Mouse (Mus musculus) kidney, embryonic 15.5 days (tissue): ENCODE measurements around the gene Srl. TPM values are rescaled to one million over a fixed set of nuclear protein-coding genes. Genes with fewer than 3 reads are reported as not detected.

Source experiments
- ATAC-seq: fragments of 200-750 bp; cut with Nextera tagmentation; replicated peaks from 2 replicates; pipeline ENCODE4 v1.8.0; 2017; ENCODE audit warnings: moderate TSS enrichment; ENCODE audit not compliant: low FRiP score
- H3K27ac ChIP-seq: fragments of 300-500 bp; sonication (generic); 2 replicates; pipeline ENCODE4 v1.5.1; 2015; ENCODE audit warnings: mild to moderate bottlenecking, inconsistent platforms
- H3K27me3 ChIP-seq: fragments of 300-500 bp; sonication (generic); 2 replicates; pipeline ENCODE4 v1.6.1; 2015; ENCODE audit warnings: inconsistent platforms
- H3K36me3 ChIP-seq: fragments of 300-500 bp; sonication (generic); 2 replicates; pipeline ENCODE4 v1.6.1; 2015; ENCODE audit warnings: inconsistent platforms
- H3K4me1 ChIP-seq: fragments of 300-500 bp; sonication (generic); 2 replicates; pipeline ENCODE4 v1.6.1; 2015; ENCODE audit warnings: inconsistent platforms
- H3K4me2 ChIP-seq: fragments of 300-500 bp; sonication (generic); 2 replicates; pipeline ENCODE4 v1.6.1; 2015; ENCODE audit warnings: moderate library complexity, mild to moderate bottlenecking, inconsistent platforms
- H3K4me3 ChIP-seq: fragments of 300-500 bp; sonication (generic); replicated peaks from 2 replicates; pipeline ENCODE4 v1.5.1; 2015; ENCODE audit warnings: mild to moderate bottlenecking, inconsistent platforms
- H3K9ac ChIP-seq: fragments of 300-500 bp; sonication (generic); 2 replicates; pipeline ENCODE4 v1.6.1; 2015; ENCODE audit warnings: mild to moderate bottlenecking, inconsistent platforms
- H3K9me3 ChIP-seq: fragments of 300-500 bp; sonication (generic); replicated peaks from 2 replicates; pipeline ENCODE4 v1.6.1; 2016; ENCODE audit warnings: inconsistent platforms
- WGBS: fragments of 180-500 bp; shearing (Covaris S2); methylation state at CpG from one replicate; pipeline ENCODE4 v1.1.7; 2015; ENCODE audit warnings: mixed read lengths; 5-methylcytosine and 5-hydroxymethylcytosine counted together
- polyA plus RNA-seq: library from polyadenylated mRNA; unstranded; fragments of >200 nt; fragmentation: Nextera tagmentation; extraction: Ambion mirVana; gene quantifications from 2 replicates; pipeline ENCODE4 v1.2.1, GENCODE M21; 2015

The Srl gene
- polyA plus RNA-seq, 1 experiment from 2014 or later, result 19.2 TPM

DNA sequence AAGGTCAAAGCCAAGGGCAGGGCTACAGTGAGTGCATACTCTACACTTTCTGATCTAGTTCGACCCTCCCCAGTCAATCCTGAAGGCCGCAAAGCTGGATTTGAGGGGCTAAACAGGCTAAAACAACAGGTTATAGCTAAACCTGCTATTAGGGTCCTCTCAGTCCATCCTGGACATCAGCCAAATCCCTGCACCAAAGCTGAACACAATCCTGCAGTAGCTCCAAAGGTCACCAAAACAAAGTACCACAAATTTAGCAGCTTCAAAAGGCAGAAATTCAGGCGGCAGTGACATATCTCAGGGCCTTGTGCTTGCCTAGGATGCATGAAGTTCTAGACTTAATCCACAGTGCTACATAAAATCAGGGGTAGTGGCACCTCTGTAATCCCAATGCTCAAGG is 35.4 kb downstream of the Srl start:
- Histone ChIP-seq H3K36me3 (no peaks in the 10 kb centered on the region), H3K27ac (no peak overlapping the region), H3K4me2 (no peak overlapping the region), H3K4me1 (no peaks in the 10 kb centered on the region), H3K4me3 (no peak overlapping the region), H3K27me3 (no peaks in the 10 kb centered on the region), H3K9ac (no peak overlapping the region), H3K9me3 (no peaks in the 10 kb centered on the region)
- 74% methylated on average over 3 of the region's 3 CpGs for WGBS
- no peak for ATAC-seq

DNA sequence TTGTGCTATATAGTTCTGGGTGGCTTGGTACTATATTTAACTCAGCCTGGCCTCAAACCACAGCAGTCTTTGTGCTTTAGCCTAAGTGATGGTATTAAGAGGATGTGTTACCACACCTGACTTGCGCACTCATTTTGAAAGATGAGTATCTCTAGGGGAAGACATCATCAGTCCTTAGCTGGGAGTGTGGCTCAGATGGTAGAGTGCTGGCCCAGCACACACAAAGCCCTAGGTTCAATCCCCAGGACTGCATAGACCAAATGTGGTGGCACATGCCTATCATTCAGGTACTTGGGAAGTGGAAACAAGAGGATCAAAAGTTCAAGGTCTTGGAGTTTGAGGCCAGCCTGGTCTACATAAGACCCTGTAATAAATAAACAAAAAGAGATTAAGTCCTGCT is 38.1 kb downstream of the Srl start:
- 93% methylated on average over 1 of the region's 1 CpGs for WGBS
- Histone ChIP-seq H3K9ac (no peak overlapping the region), H3K27ac (no peak overlapping the region), H3K9me3 (no peaks in the 10 kb centered on the region), H3K27me3 (no peaks in the 10 kb centered on the region), H3K4me1 (no peaks in the 10 kb centered on the region; the same call in 1 of the 2 replicates), H3K36me3 (no peaks in the 10 kb centered on the region), H3K4me3 (no peak overlapping the region), H3K4me2 (no peak overlapping the region)
- ATAC-seq, result no peak

DNA sequence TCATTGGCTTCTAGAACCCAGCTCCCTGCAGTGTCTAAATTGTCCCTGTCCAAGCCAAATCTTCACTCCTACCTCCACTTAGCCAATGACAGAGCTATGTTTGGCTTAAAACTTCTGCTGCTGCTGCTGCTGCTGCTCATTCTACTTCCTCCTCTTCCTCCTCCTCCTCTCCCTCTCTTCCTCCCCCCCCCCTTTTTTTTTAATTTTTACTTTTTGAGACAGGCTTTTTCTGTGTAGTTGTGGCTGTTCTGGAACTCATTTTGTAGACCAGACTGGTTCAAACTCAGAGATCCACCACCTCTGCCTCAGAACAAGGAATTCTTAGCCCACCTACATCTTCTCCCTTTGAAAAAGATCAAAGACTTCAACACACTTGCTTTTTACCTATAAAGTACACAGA is 39.0 kb downstream of the Srl start:
- no peak for ATAC-seq
- H3K36me3 ChIP-seq, result no peaks in the 10 kb centered on the region
- H3K4me2 ChIP-seq, result no peak overlapping the region
- no peak overlapping the region for H3K9ac ChIP-seq
- H3K4me3 ChIP-seq, result no peak overlapping the region
- peaks cover 9% of the 10 kb centered on the region for H3K4me1 ChIP-seq
- no peak overlapping the region for H3K27ac ChIP-seq
- H3K9me3 ChIP-seq, result no peaks in the 10 kb centered on the region
- no peaks in the 10 kb centered on the region for H3K27me3 ChIP-seq

DNA sequence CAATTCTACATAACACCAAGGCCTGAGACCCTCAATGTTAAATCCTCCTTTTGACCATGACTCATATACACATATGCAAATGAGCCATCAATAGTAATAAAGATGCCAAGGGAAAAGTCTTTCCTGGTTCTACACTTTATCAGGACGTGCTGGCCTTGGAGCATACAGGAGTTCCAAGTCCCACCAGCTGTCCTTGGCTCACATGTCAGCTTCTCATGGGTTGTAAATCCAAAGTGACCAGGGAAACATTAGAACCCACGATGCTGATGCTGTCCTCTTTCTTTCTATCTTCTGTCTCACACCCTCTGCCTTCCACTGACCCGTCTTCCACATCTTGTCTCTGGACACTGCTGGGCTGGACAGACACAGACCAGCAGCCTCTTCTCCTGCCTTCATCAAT is 39.9 kb downstream of the Srl start:
- ATAC-seq, result no peak
- H3K4me1 ChIP-seq, result peaks cover 13% of the 10 kb centered on the region
- H3K36me3 ChIP-seq, result no peaks in the 10 kb centered on the region
- H3K9ac ChIP-seq, result no peak overlapping the region
- H3K9me3 ChIP-seq, result no peaks in the 10 kb centered on the region
- no peak overlapping the region for H3K4me2 ChIP-seq
- WGBS, result 51% methylated on average over 3 of the region's 3 CpGs
- H3K4me3 ChIP-seq, result no peak overlapping the region
- no peak overlapping the region for H3K27ac ChIP-seq
- H3K27me3 ChIP-seq, result no peaks in the 10 kb centered on the region

DNA sequence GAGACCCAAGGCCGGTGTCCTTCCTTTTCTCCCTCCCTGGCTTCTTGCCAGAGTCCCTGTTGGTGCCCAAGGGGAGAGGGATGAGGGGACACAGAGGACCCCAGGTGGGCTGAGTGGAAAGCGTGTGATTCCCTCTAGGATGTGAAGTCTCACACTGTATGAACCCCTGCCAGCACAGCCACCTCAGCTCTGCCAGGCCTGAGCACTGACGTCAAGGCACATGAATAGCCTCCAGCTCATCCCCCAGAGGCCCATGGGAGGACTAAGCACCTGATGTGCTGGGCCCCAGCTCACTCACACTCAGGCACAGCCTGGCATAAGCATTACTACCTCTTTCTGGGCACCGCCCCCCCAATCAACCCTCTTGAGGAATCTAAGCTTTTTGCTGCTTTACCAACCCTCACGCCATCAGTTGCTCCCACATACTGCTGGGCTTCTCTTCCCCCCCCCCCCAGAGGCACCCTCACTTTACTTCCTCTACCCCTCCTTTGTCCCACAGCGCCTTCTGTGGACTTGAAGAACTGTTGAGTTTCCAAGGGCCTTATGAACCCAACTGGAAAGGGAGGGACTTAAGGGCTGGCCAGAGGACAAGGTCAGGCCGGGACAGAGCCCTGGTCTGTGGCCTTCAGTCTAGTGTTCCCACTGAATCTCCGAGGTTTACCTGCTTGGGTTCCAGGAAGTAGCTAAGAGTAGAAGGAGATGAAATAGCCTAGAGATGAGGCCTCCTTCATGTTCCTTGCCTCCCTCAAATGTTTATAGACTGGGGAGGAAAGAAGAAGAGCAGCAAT is 40.8 kb downstream of the Srl start:
- no peak overlapping the region for H3K4me2 ChIP-seq
- WGBS, result 82% methylated on average over 8 of the region's 8 CpGs
- no peak for ATAC-seq
- H3K27ac ChIP-seq, result no peak overlapping the region
- no peaks in the 10 kb centered on the region for H3K27me3 ChIP-seq
- H3K9me3 ChIP-seq, result no peaks in the 10 kb centered on the region
- peaks cover 13% of the 10 kb centered on the region for H3K4me1 ChIP-seq
- H3K4me3 ChIP-seq, result no peak overlapping the region
- H3K36me3 ChIP-seq, result no peaks in the 10 kb centered on the region
- no peak overlapping the region for H3K9ac ChIP-seq

DNA sequence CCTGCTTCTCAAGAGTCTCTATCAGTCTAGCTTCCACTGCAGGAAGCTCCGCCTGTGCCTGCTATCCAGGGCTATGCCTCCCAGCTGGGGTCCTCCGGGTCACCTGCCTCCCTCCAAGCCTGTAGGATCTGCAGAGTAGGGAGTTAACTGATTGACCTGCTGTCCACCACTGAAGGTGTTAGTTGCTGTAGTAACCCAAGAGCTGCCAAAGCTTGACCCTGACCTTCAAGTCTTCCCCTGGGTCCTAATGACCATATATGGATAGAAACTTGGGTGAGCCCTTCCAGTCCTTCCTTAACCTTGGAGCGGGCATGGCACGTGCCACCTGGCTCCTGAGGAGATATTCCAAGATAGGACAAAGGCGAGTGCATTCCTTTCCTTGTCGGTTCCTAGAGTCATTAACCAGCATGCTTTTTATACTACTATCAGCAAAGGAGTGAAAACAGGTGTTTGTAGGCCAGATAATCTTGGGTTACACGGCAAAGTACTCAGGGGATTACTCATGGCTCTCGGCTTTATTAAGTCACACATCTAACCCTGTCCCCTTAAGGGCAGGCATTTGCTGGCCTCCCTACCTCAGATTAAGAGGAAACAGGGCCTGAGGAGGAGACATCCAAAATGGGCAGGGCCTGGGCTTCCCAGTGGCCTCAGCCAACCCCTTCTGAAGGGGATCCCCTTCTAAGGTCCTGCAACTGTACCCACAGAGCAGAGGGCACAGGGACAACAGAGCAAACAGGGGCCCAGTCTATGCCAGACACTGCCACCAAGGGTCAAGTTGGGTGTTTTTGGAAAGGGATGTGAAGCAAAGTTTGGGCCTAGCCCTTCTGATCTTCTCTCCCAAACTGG is 43.6 kb downstream of the Srl start:
- Histone ChIP-seq H3K36me3 (no peaks in the 10 kb centered on the region), H3K4me3 (no peak overlapping the region), H3K4me1 (peaks cover 22% of the 10 kb centered on the region), H3K27ac (peak overlapping the region; percentile 58; the same call in 1 of the 2 replicates), H3K4me2 (no peak overlapping the region), H3K9ac (no peak overlapping the region), H3K27me3 (no peaks in the 10 kb centered on the region), H3K9me3 (no peaks in the 10 kb centered on the region)
- WGBS, result 41% methylated on average over 8 of the region's 8 CpGs
- peak; percentile 57 for ATAC-seq

DNA sequence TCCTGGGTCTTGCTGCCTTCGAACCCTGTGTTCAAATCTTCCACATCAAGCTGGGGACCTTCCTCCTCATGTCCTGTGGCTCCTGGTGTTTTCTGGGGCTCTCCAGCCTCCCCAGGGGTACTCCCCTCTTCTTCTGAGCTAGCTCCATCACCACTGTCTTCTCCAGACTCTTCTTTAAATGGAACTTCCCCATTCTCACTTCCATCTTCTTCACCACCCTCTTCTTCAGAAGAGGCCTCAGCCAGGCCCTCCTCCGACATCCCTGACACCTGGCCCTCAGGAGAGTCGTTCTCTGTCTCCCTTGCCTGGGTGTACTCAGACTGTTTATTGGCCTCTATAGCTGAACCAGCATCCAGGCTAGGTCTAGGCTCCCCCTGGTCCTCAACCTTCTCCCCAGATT is 45.1 kb downstream of the Srl start:
- 91% methylated on average over 3 of the region's 3 CpGs for WGBS

DNA sequence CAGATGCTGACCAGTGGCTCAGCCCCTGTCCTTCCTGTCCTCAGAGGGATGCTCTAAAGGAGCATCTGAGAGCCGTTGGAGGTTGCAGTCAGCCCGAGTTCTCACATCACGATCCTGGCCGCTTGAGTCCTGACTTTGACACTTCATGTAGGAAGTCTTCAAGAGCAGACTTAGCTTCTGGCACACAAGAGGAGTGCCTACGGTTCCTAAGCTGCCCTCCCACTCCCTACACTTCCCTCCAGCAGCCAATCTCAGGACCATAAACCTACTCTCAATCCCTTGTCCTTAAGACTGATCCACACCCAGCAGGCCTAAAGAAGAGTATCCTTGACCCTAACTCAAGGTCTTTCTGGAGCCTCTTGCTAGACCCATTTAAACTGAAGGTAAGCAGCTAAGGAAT is 45.8 kb downstream of the Srl start:
- Histone ChIP-seq H3K36me3 (no peaks in the 10 kb centered on the region), H3K4me2 (no peak overlapping the region), H3K9ac (no peak overlapping the region), H3K4me3 (no peak overlapping the region), H3K27me3 (no peaks in the 10 kb centered on the region), H3K9me3 (no peaks in the 10 kb centered on the region), H3K4me1 (peaks cover 24% of the 10 kb centered on the region), H3K27ac (no peak overlapping the region)
- no peak for ATAC-seq
- 81% methylated on average over 5 of the region's 5 CpGs for WGBS

More for the DNA sequence above, 45.1 kb downstream of the Srl start:
- H3K9ac ChIP-seq, result no peak overlapping the region
- H3K4me3 ChIP-seq, result no peak overlapping the region
- H3K4me1 ChIP-seq, result peaks cover 24% of the 10 kb centered on the region
- no peak overlapping the region for H3K27ac ChIP-seq
- no peaks in the 10 kb centered on the region for H3K27me3 ChIP-seq
- ATAC-seq, result no peak
- H3K36me3 ChIP-seq, result no peaks in the 10 kb centered on the region
- no peak overlapping the region for H3K4me2 ChIP-seq
- no peaks in the 10 kb centered on the region for H3K9me3 ChIP-seq

DNA sequence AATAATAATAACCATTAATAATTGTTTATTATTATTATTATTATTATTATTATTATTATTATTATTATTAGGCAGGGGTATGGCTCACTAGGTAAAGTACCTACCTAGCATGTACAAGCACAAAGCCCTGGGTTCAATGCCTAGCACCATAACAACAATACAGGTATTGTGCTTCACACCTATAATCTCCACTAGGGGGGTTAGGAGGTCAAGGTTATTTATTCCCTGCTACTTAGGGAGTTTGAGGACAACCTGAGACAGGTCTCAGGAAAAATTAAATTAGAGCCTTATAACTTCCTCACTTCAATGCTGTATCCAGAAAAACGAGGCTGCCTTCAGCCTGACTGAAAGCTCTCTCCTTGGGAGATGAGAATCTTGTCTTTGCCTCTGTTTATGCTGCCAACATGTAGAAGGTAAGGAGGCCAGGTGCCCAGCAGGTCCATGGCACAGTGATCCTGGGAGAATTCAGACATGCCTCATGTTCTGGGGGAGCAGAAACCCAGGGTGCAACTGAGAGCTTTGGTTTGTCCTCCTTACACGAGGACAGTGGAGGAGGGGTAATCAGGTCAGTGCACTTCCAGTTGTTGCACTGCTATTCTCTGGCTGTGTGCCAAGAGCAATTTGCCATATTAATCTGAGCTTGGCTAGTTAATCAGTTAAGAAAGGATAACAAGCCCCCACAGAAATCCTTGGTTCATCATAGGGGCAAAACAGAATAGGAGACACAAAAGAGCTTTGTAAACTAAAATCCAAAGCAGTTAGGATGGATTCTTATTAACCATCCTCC is 48.6 kb downstream of the Srl start:
- ATAC-seq, result peak; percentile 5; the same call in 1 of the 2 replicates
- WGBS, result 36% methylated on average over 2 of the region's 2 CpGs

DNA sequence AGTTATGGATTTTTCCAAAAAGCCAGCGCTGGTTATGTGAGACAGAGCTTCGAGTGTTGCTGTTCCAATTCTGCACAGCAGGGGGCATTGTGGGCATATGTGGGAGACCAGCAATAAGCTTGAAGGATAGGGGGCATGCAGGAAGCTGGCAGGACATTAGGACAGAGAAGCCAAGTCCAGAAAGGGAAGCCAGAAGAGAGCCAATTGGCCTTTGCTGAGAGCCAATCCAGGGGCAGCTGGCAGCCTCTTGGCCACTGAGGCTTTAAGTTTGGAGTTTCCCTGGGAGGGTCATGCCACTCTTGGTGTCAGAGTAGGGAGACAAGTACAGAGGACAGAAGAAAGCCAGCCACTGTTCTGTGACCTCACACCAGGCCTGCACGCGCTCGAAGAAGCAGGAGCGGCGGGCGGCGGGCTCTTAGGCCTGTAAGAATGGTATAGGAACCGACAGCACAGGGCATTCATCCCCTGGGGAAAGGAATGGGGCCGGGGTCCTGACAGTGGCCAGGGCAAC is 52.4 kb downstream of the Srl start:
- Histone ChIP-seq H3K36me3 (peaks cover 28% of the 10 kb centered on the region), H3K4me1 (peaks cover 15% of the 10 kb centered on the region), H3K4me3 (no peak overlapping the region), H3K27me3 (no peaks in the 10 kb centered on the region), H3K4me2 (no peak overlapping the region), H3K27ac (peak overlapping the region; percentile 78; the same call in 1 of the 2 replicates), H3K9ac (0 out of 2 replicates have a peak overlapping the region, but pooled peaks have one; percentile 31), H3K9me3 (no peaks in the 10 kb centered on the region)
- 61% methylated on average over 11 of the region's 11 CpGs for WGBS
- peak; percentile 87 for ATAC-seq

More for the DNA sequence above, 48.6 kb downstream of the Srl start:
- no peaks in the 10 kb centered on the region for H3K9me3 ChIP-seq
- H3K4me2 ChIP-seq, result no peak overlapping the region
- H3K9ac ChIP-seq, result no peak overlapping the region
- H3K27me3 ChIP-seq, result no peaks in the 10 kb centered on the region
- no peak overlapping the region for H3K4me3 ChIP-seq
- H3K36me3 ChIP-seq, result 0 out of 2 replicates have a peak, but pooled peaks cover 4% of the 10 kb centered on the region
- H3K27ac ChIP-seq, result peak overlapping the region; percentile 82
- peaks cover 24% of the 10 kb centered on the region for H3K4me1 ChIP-seq

DNA sequence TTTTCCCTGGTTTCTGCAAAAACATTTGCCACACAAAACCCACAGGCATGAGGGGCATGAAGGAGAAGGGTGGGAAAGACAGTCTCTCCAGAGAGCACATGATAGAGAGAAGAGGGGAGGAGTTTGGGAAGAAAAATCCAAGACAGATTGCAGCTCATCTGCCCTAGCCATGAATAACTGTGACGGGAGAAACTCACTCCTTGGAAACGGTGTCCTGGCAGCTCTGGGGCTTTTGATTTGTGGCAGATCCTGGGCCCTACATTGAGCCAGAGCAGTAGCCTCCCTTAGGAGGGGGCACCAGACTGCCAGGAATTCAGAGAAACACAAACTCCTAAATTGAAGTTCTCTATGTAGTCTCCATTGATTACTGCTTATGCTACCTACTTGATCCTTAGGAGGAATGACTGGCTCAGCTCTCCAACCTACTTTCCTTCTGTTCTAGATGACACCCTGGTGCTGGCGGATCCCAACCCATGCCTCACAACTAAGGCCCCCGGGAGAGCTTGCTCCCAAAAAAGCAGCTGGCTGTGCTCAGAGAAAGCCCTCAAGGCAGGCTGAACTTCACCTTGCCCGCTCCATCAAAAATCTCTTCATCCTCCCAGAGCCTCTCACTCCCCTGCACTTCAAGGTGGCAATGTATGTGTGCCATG is 60.9 kb downstream of the Srl start:
- H3K9me3 ChIP-seq, result no peaks in the 10 kb centered on the region
- H3K4me3 ChIP-seq, result no peak overlapping the region
- 65% methylated on average over 5 of the region's 5 CpGs for WGBS
- no peak overlapping the region for H3K4me2 ChIP-seq
- H3K4me1 ChIP-seq, result 0 out of 2 replicates have a peak, but pooled peaks cover under 1% of the 10 kb centered on the region
- no peak for ATAC-seq
- no peak overlapping the region for H3K27ac ChIP-seq
- peaks cover 30% of the 10 kb centered on the region for H3K36me3 ChIP-seq
- H3K9ac ChIP-seq, result no peak overlapping the region
- H3K27me3 ChIP-seq, result no peaks in the 10 kb centered on the region
